9 mouse cellular contexts compared by ENCODE assay signal in the genomic region with DNA sequence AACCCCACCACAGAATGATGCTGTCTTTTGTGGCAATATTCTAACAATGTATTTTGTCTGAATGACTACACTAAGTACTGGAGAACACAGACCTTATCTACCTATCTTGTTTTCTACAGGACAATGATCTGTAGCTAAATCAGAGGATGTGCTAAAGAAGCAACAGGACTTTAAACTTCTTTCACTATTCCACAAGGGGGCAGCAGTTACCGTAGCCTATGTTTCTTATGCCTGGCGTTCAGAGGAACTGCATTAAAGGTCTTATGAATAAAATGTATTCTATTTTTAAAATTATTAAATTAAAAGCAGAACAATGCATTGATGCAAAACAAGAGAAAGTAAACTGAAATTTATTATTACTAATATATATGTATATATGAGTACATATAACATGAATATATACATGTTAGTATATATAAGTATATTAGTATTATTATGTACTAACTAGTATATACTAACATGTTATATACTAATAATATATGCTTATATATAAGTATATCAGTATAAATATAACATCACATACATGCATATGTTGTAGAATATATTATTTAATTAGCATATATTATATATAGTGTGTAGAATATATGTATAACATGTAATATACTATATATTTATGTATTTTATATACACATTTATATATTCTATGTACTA. TPM values are rescaled to one million over a fixed set of nuclear protein-coding genes. Genes with fewer than 3 reads are reported as not detected.
A peak's percentile ranks its signal among the peaks of the same experiment; 100 is the strongest.
DNase-seq lines count a peak whose midpoint lies in the region; ATAC-seq and TF ChIP-seq lines count a peak whose summit lies in the region.
"Had no signal": no experiment of that assay in that cellular context is flagged by ENCODE, and none has a peak within 500 bp of the region (broad histone marks: within the 10 kb centered on the region; RNA-seq: fewer than 3 reads in every experiment).

No protein-coding gene starts in this region.

- no peaks in the 10 kb centered on the region for H3K27me3 ChIP-seq in heart, adult 2 months (ENCODE audit: control insufficient read depth, insufficient read depth, low read length)
- H3K27me3 ChIP-seq in embryonic facial prominence, embryonic 11.5 days (ENCODE audit: control insufficient read depth, insufficient read depth, low read length): no peaks in the 10 kb centered on the region
- no peaks in the 10 kb centered on the region for H3K27me3 ChIP-seq in intestine, postnatal 0 days (replicated peaks; ENCODE audit: control insufficient read depth, insufficient read depth, low read length)
- H3K27me3 ChIP-seq: liver, embryonic 15.5 days had no signal

- H3K4me3 ChIP-seq in heart, adult 2 months: no peak overlapping the region
- H3K4me3 ChIP-seq in embryonic facial prominence, embryonic 11.5 days (ENCODE audit: low read depth, low read length): no peak overlapping the region
- H3K4me3 ChIP-seq in intestine, postnatal 0 days (ENCODE audit: low read depth, low read length): no peak overlapping the region
- H3K4me3 ChIP-seq: liver, embryonic 15.5 days had no signal

- TF ChIP-seq POLR2A in heart, adult 2 months (IDR thresholded peaks at IDR 0.05; ENCODE audit: insufficient read depth, low read depth, low read length): no peak

- no peak overlapping the region for H3K27ac ChIP-seq in heart, adult 2 months
- no peak overlapping the region for H3K27ac ChIP-seq in embryonic facial prominence, embryonic 11.5 days (replicated peaks; ENCODE audit: low read depth, low read length)
- no peak overlapping the region for H3K27ac ChIP-seq in intestine, postnatal 0 days (ENCODE audit: low read depth, low read length)
- H3K27ac ChIP-seq: liver, embryonic 15.5 days had no signal

- TF ChIP-seq CTCF in heart, adult 2 months (IDR thresholded peaks at IDR 0.05): peak; percentile 87
- peak; percentile 87 for TF ChIP-seq CTCF in intestine, postnatal 0 days (IDR thresholded peaks at IDR 0.05; ENCODE audit: low read depth)

- H3K9me3 ChIP-seq in embryonic facial prominence, embryonic 11.5 days (replicated peaks; ENCODE audit: control insufficient read depth, low read length): no peaks in the 10 kb centered on the region
- no peaks in the 10 kb centered on the region for H3K9me3 ChIP-seq in intestine, postnatal 0 days (ENCODE audit: control insufficient read depth)
- H3K9me3 ChIP-seq: liver, embryonic 15.5 days had no signal

- ATAC-seq in activated CD4-positive, CD25-positive, alpha-beta regulatory T cell, adult 4 months: peak; percentile 80
- 0 out of 2 replicates have a peak, but pooled peaks have one; percentile 29 for ATAC-seq in embryonic facial prominence, embryonic 11.5 days (replicated peaks; ENCODE audit: insufficient number of reproducible peaks, low FRiP score, low TSS enrichment, low read depth)
- no peak for ATAC-seq in intestine, postnatal 0 days
- ATAC-seq in megakaryocyte-erythroid progenitor cell, adult 5-6 weeks (replicated peaks; ENCODE audit: low FRiP score, low TSS enrichment, poor library complexity, severe bottlenecking): peak; percentile 80

- no peaks in the 10 kb centered on the region for H3K4me1 ChIP-seq in heart, adult 2 months (ENCODE audit: control insufficient read depth, insufficient read depth, low read length)
- no peaks in the 10 kb centered on the region for H3K4me1 ChIP-seq in embryonic facial prominence, embryonic 11.5 days (ENCODE audit: control insufficient read depth, insufficient read depth, low read length)
- no peaks in the 10 kb centered on the region for H3K4me1 ChIP-seq in intestine, postnatal 0 days (replicated peaks; ENCODE audit: control insufficient read depth, insufficient read depth, low read length)
- H3K4me1 ChIP-seq: liver, embryonic 15.5 days had no signal

- 4% methylated on average over 2 of the region's 2 CpGs for WGBS in heart, adult 2 months
- WGBS in embryonic facial prominence, embryonic 11.5 days: 10% methylated on average over 2 of the region's 2 CpGs
- WGBS in intestine, postnatal 0 days: 7% methylated on average over 2 of the region's 2 CpGs

- intact Hi-C loops in heart, adult 2 months (cut with DNase I): loop anchor here (1.0 to 5.0 kb wide), 2 partner anchors 225 to 445 kb away; no protein-coding TSS in a partner anchor
- intact Hi-C loops in heart, postnatal 25 days (cut with DNase I): loop anchor here (1.0 to 5.0 kb wide), 3 partner anchors 90 to 445 kb away; no protein-coding TSS in a partner anchor

- no peak for TF ChIP-seq EP300 in heart, adult 2 months (IDR thresholded peaks at IDR 0.05; ENCODE audit: insufficient read depth, low read depth, low read length)

- DNase-seq in heart, adult 2 months: no peak
- DNase-seq in heart, postnatal 25 days (ENCODE audit: low spot score): no peak
- DNase-seq in A20 (ENCODE audit: low read depth, low spot score): peak; percentile 61
- peak; percentile 84 for DNase-seq in embryonic facial prominence, embryonic 11.5 days (ENCODE audit: low spot score)
- peak; percentile 61 for DNase-seq in thymus, postnatal 14 days

- no peaks in the 10 kb centered on the region for H3K79me2 ChIP-seq in heart, adult 2 months (replicated peaks; ENCODE audit: control insufficient read depth, insufficient read depth, low read length)

- H3K4me2 ChIP-seq in embryonic facial prominence, embryonic 11.5 days (ENCODE audit: low read depth, low read length): no peak overlapping the region
- no peak overlapping the region for H3K4me2 ChIP-seq in intestine, postnatal 0 days (replicated peaks; ENCODE audit: low read depth)
- H3K4me2 ChIP-seq: liver, embryonic 15.5 days had no signal

- H3K9ac ChIP-seq in heart, adult 2 months (ENCODE audit: low read depth, low read length): no peak overlapping the region
- H3K9ac ChIP-seq in embryonic facial prominence, embryonic 11.5 days (replicated peaks; ENCODE audit: low read length): no peak overlapping the region
- H3K9ac ChIP-seq in intestine, postnatal 0 days (ENCODE audit: low read depth, low read length): no peak overlapping the region
- H3K9ac ChIP-seq: liver, embryonic 15.5 days had no signal

- no peaks in the 10 kb centered on the region for H3K36me3 ChIP-seq in heart, adult 2 months (ENCODE audit: control insufficient read depth, insufficient read depth, low read length)
- no peaks in the 10 kb centered on the region for H3K36me3 ChIP-seq in embryonic facial prominence, embryonic 11.5 days (replicated peaks; ENCODE audit: control insufficient read depth, insufficient read depth, low read depth, low read length)
- H3K36me3 ChIP-seq in intestine, postnatal 0 days (ENCODE audit: control insufficient read depth, insufficient read depth): no peaks in the 10 kb centered on the region
- H3K36me3 ChIP-seq: liver, embryonic 15.5 days had no signal

RNA-seq across cellular contexts. Expression of a gene that starts 35.0 kb away (rescaled TPM):
- not detected for total RNA-seq in heart, adult 2 months (2021)
- polyA plus RNA-seq in heart, adult 2 months (2012; rRNA removed): not detected in 2 replicates
- not detected for total RNA-seq in heart, postnatal 25 days (2021)
- polyA plus RNA-seq in activated CD4-positive, CD25-positive, alpha-beta regulatory T cell, adult 4 months (2017; shearing (Covaris generic)): not detected
- polyA plus RNA-seq in embryonic facial prominence, embryonic 11.5 days (2014; fragmentation: Nextera tagmentation; extraction: Ambion mirVana): not detected in 2 replicates
- polyA plus RNA-seq in intestine, postnatal 0 days (2015; fragmentation: Nextera tagmentation; extraction: Ambion mirVana): 1.1 TPM in 2 replicates
- not detected in 2 replicates for total RNA-seq in megakaryocyte-erythroid progenitor cell, adult 5-6 weeks (2014; fragmentation: Nextera tagmentation)
- not detected in 2 replicates for total RNA-seq in megakaryocyte-erythroid progenitor cell, adult 5-6 weeks (2017)
- polyA plus RNA-seq: liver, embryonic 15.5 days had no signal

RNA-seq across cellular contexts. Expression of a gene that starts 59.5 kb away (rescaled TPM):
- 10 to 100 TPM; 24.1 to 31.3 TPM for total RNA-seq in heart, adult 2 months (2021)
- 7.6 and 14.2 TPM in 2 replicates for polyA plus RNA-seq in heart, adult 2 months (2012; rRNA removed)
- total RNA-seq in heart, postnatal 25 days (2021): 10 to 100 TPM; 23.6 to 24.5 TPM
- 1 to 10 TPM; 2.9 to 3.2 TPM for polyA plus RNA-seq in activated CD4-positive, CD25-positive, alpha-beta regulatory T cell, adult 4 months (2017; shearing (Covaris generic))
- polyA plus RNA-seq in embryonic facial prominence, embryonic 11.5 days (2014; fragmentation: Nextera tagmentation; extraction: Ambion mirVana): 9.3 and 10.4 TPM in 2 replicates
- 2.8 and 3.0 TPM in 2 replicates for polyA plus RNA-seq in intestine, postnatal 0 days (2015; fragmentation: Nextera tagmentation; extraction: Ambion mirVana)
- 13.9 and 23.2 TPM in 2 replicates for total RNA-seq in megakaryocyte-erythroid progenitor cell, adult 5-6 weeks (2014; fragmentation: Nextera tagmentation)
- 9.5 and 12.9 TPM in 2 replicates for total RNA-seq in megakaryocyte-erythroid progenitor cell, adult 5-6 weeks (2017)

Comparison
In these comparisons a context has a peak if more than half of its experiments do, and no peak if none do; other contexts are left out.
1. DNase-seq: peak in A20 (single experiment), embryonic facial prominence, embryonic 11.5 days (single experiment) and thymus, postnatal 14 days (single experiment); none in heart, adult 2 months (0 of 2) and heart, postnatal 25 days (single experiment).